Mouse (Mus musculus): Measurements from ENCODE around the gene Depdc7. TPM values are rescaled to one million over a fixed set of nuclear protein-coding genes. Genes with fewer than 3 reads are reported as not detected.

The Depdc7 gene
- polyA plus RNA-seq, 1 experiment from 2014 or later: 1.0 TPM

DNA sequence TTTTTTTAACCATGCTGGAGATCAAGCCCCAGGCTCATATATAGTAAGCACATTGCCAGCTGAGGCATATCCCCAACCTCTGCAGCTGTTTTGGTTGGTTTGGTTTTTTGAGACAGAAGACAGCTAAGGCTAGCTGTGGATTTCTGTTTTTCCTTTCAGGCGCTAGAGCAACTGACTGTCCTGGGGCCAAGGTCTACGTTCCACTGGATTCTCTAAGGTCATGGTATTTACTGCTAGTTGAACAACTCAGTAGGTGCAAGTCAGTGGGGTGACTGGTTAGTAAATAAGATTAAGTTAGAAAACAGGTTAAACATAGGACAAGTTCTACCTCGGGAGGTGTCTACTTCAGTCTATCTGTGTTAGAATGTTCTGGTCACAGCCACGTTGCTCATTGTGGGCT, 57.9 kb downstream of the Depdc7 start:
- Histone ChIP-seq H3K27me3 (replicated peaks) (no peaks in the 10 kb centered on the region), H3K9ac (no peak overlapping the region), H3K36me3 (replicated peaks) (peaks cover 31% of the 10 kb centered on the region), H3K4me2 (no peak overlapping the region), H3K4me3 (no peak overlapping the region), H3K9me3 (no peaks in the 10 kb centered on the region), H3K27ac (no peak overlapping the region), H3K4me1 (no peaks in the 10 kb centered on the region)
- 95% methylated on average over 4 of the region's 4 CpGs for WGBS
- ATAC-seq (replicated peaks): no peak

DNA sequence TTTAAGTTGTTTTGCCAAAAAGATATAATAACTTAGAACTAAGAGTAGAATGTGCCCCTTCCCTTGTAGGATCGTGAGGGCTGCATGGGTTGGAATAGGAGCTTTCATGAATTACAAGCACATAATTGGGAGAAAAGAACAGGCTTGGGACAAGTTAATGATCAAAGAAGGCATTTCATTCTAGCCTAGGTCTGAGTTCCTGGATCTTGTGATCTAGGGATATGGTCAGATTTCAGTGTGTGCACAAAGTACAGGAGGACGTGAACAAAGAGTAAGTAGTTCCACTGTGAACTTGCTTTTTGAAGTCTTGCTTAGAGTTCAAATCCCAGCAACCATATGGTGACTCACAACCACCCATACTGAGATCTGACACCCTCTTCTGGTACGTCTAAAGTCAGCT, 65.4 kb downstream of the Depdc7 start:
- no peaks in the 10 kb centered on the region for H3K4me1 ChIP-seq
- no peak overlapping the region for H3K4me3 ChIP-seq
- H3K36me3 ChIP-seq (replicated peaks): peaks cover 26% of the 10 kb centered on the region; the same call in 1 of the 2 replicates
- H3K9me3 ChIP-seq: no peaks in the 10 kb centered on the region
- 85% methylated on average over 3 of the region's 3 CpGs for WGBS
- no peak for ATAC-seq (replicated peaks)
- H3K9ac ChIP-seq: no peak overlapping the region
- H3K4me2 ChIP-seq: no peak overlapping the region
- H3K27me3 ChIP-seq (replicated peaks): no peaks in the 10 kb centered on the region
- no peak overlapping the region for H3K27ac ChIP-seq

Other genes with a start within 250 kb of the Depdc7 start
- gene Hipk3, start 248.4 kb downstream of the Depdc7 start, polyA plus RNA-seq (2015; fragmentation: Nextera tagmentation; extraction: Ambion mirVana): 7.6 and 8.0 TPM in 2 replicates
- gene Cstf3, start 152.4 kb downstream of the Depdc7 start, polyA plus RNA-seq (2015; fragmentation: Nextera tagmentation; extraction: Ambion mirVana): 89.0 and 98.0 TPM in 2 replicates
- gene Tcp11l1, start 30.7 kb downstream of the Depdc7 start, polyA plus RNA-seq (2015; fragmentation: Nextera tagmentation; extraction: Ambion mirVana): 59.5 and 65.1 TPM in 2 replicates
- 0.19 and 0.34 TPM in 2 replicates for gene Pin1rt1, start 26.5 kb downstream of the Depdc7 start, polyA plus RNA-seq (2015; fragmentation: Nextera tagmentation; extraction: Ambion mirVana)
- 6.5 and 7.1 TPM in 2 replicates for gene Qser1, start 73.9 kb upstream of the Depdc7 start, polyA plus RNA-seq (2015; fragmentation: Nextera tagmentation; extraction: Ambion mirVana)
- gene Prrg4, start 107.0 kb upstream of the Depdc7 start, polyA plus RNA-seq (2015; fragmentation: Nextera tagmentation; extraction: Ambion mirVana): 0.40 and 0.44 TPM in 2 replicates
- gene Ccdc73, start 124.9 kb upstream of the Depdc7 start, polyA plus RNA-seq (2015; fragmentation: Nextera tagmentation; extraction: Ambion mirVana): 4.4 and 5.2 TPM in 2 replicates

Data from midbrain, embryonic 15.5 days (tissue).